Mouse (Mus musculus) C2C12 (cell line): ENCODE measurements around the gene Gm45902. TPM values are rescaled to one million over a fixed set of nuclear protein-coding genes. Genes with fewer than 3 reads are reported as not detected.
A peak's percentile ranks its signal among the peaks of the same experiment; 100 is the strongest.

Source experiments
- H3K27me3 ChIP-seq: one replicate; pipeline ENCODE4 v1.6.1; 2011; ENCODE audit not compliant: control insufficient read depth, insufficient read depth, insufficient read length
- H3K36me3 ChIP-seq: one replicate; pipeline ENCODE4 v1.6.1; 2011; ENCODE audit not compliant: control insufficient read depth, insufficient read depth
- H3K4me3 ChIP-seq: one replicate; pipeline ENCODE4 v1.5.1; 2011; ENCODE audit warnings: mild to moderate bottlenecking, control low read depth; ENCODE audit not compliant: poor library complexity, insufficient read depth, severe bottlenecking
- H3K79me2 ChIP-seq: one replicate; pipeline ENCODE4 v1.6.1; 2011; ENCODE audit not compliant: control insufficient read depth, insufficient read depth
- H3K79me3 ChIP-seq: one replicate; pipeline ENCODE4 v1.6.1; 2011; ENCODE audit warnings: low read depth, control low read depth
- H3ac ChIP-seq: one replicate; pipeline ENCODE3; 2011; ENCODE audit warnings: low read depth; ENCODE audit not compliant: control insufficient read depth, insufficient read length
- CEBPB ChIP-seq: IDR thresholded peaks from one replicate; pipeline ENCODE4 v1.6.1; 2011; ENCODE audit warnings: low read depth, mild to moderate bottlenecking, control low read depth, moderate library complexity
- CTCF ChIP-seq: IDR thresholded peaks from one replicate; pipeline ENCODE4 v1.5.1; 2011; ENCODE audit not compliant: control insufficient read depth, insufficient read depth, insufficient read length
- FOSL1 ChIP-seq: IDR thresholded peaks from one replicate; pipeline ENCODE4 v1.8.0; 2011; ENCODE audit warnings: mild to moderate bottlenecking, low read length; ENCODE audit not compliant: poor library complexity, insufficient read depth, severe bottlenecking
- MAX ChIP-seq: IDR thresholded peaks from one replicate; pipeline ENCODE4 v1.6.1; 2011; ENCODE audit warnings: mild to moderate bottlenecking, control low read depth
- MYOD1 ChIP-seq: IDR thresholded peaks from one replicate; pipeline ENCODE4 v1.6.1; 2011; ENCODE audit warnings: low read depth; ENCODE audit not compliant: control insufficient read depth, insufficient read length
- MYOG ChIP-seq: IDR thresholded peaks from one replicate; pipeline ENCODE4 v1.6.1; 2011; ENCODE audit not compliant: control insufficient read depth, insufficient read length; ENCODE audit errors: extremely low read depth
- USF1 ChIP-seq: IDR thresholded peaks from one replicate; pipeline ENCODE4 v1.6.1; 2011; ENCODE audit warnings: low read depth, mild to moderate bottlenecking, control low read depth, moderate library complexity
- long read RNA-seq, 2 experiments: library from polyadenylated mRNA; unstranded; transcript quantifications; one replicate each; pipeline ENCODE4 v2.0.0; 2019 to 2020
- polyA plus RNA-seq: library from polyadenylated mRNA; unstranded; fragments of >200 nt; fragmentation: generic; extraction: Trizol; gene quantifications from one replicate; pipeline ENCODE4 v1.2.1, GENCODE M21; 2012; ENCODE audit warnings: missing spikeins

Gm45902 gene
- polyA plus RNA-seq: 2.5 TPM
- long read RNA-seq, experiment 1: 0 reads
- long read RNA-seq, experiment 2, full-length matches to known transcripts: 15 of 28 reads
- long read RNA-seq, experiment 2, partial matches to known transcripts: 8 of 28 reads
- long read RNA-seq, experiment 2, other reads (novel, unspliced or antisense): 5 of 28 reads

GRCm38 (mm10) chr2:3512552-3513454, at the start of gene Gm45902, which contains the start of the genes Hspa14 and Cdnf:
Gm45902 (minus strand) TSS chr2:3512790.
Hspa14 (minus strand) TSS chr2:3512814.
Cdnf (plus strand) TSS chr2:3513030.
- Histone ChIP-seq H3K4me3 (peak within 1 kb of the TSS; percentile 96), H3K27me3 (no peaks in the 10 kb centered on the region), H3K79me3 (peaks cover 24% of the 10 kb centered on the region), H3K79me2 (peaks cover 44% of the 10 kb centered on the region), H3K36me3 (peaks cover 32% of the 10 kb centered on the region), H3ac (peak within 1 kb of the TSS; percentile 83)
- TF ChIP-seq CTCF: no peak
- no peak for TF ChIP-seq USF1
- TF ChIP-seq MYOG: no peak
- peak; percentile 64 for TF ChIP-seq MAX
- no peak for TF ChIP-seq MYOD1
- peak; percentile 81 for TF ChIP-seq CEBPB

DNA sequence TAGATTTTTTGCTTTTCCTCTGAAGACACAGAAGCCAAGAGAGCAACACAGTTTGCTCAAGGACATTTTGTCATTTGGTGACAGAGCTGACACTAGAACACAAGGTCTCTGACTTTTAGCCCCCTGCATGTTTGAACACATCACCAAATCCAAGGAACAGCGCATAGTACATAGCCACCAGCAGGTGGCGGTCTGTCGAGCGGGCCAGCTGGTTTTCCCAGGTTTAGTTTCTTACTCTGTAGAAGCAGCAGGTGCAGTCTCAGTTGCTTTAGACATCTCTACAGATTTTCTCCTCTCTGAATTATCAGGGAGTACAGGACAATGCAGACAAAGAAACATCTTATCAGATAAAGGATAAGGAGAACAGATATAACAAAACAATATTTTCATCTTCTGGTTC, 34.0 kb upstream of the Gm45902 start:
- H3K4me3 ChIP-seq: no peak overlapping the region
- H3K79me3 ChIP-seq: no peaks in the 10 kb centered on the region
- H3K36me3 ChIP-seq: no peaks in the 10 kb centered on the region
- H3ac ChIP-seq: no peak overlapping the region
- no peaks in the 10 kb centered on the region for H3K79me2 ChIP-seq
- TF ChIP-seq CTCF (peak; percentile 71), MAX (no peak)
- no peaks in the 10 kb centered on the region for H3K27me3 ChIP-seq

GRCm38 (mm10) chr2:3546055-3546454, 33.5 kb upstream of the Gm45902 start:
- no peaks in the 10 kb centered on the region for H3K27me3 ChIP-seq
- TF ChIP-seq CEBPB (no peak), USF1 (no peak), FOSL1 (no peak), CTCF (no peak)
- H3ac ChIP-seq: no peak overlapping the region
- H3K79me2 ChIP-seq: no peaks in the 10 kb centered on the region
- H3K36me3 ChIP-seq: no peaks in the 10 kb centered on the region
- H3K79me3 ChIP-seq: no peaks in the 10 kb centered on the region
- H3K4me3 ChIP-seq: no peak overlapping the region

- no peaks in the 10 kb centered on the region for H3K79me2 ChIP-seq
- no peaks in the 10 kb centered on the region for H3K27me3 ChIP-seq
These were observed 28.9 kb upstream of the Gm45902 start for GRCm38 (mm10) chr2:3541307-3542079.

GRCm38 (mm10) chr2:3526288-3526687, 13.7 kb upstream of the Gm45902 start:
- TF ChIP-seq CEBPB (peak; percentile 59), MYOG (no peak), CTCF (no peak), FOSL1 (no peak), MYOD1 (no peak), USF1 (no peak)
- Histone ChIP-seq H3K36me3 (no peaks in the 10 kb centered on the region), H3K27me3 (peaks cover 6% of the 10 kb centered on the region), H3K79me3 (no peaks in the 10 kb centered on the region), H3K4me3 (no peak overlapping the region), H3ac (no peak overlapping the region), H3K79me2 (no peaks in the 10 kb centered on the region)

More at GRCm38 (mm10) chr2:3541307-3542079, 28.9 kb upstream of the Gm45902 start:
- Histone ChIP-seq H3K4me3 (no peak overlapping the region), H3K36me3 (no peaks in the 10 kb centered on the region), H3ac (no peak overlapping the region), H3K79me3 (no peaks in the 10 kb centered on the region)
- no peak for TF ChIP-seq MAX
- no peak for TF ChIP-seq MYOG
- no peak for TF ChIP-seq USF1
- TF ChIP-seq CEBPB: no peak
- TF ChIP-seq FOSL1: no peak
- no peak for TF ChIP-seq CTCF
- TF ChIP-seq MYOD1: no peak
